Mouse (Mus musculus) thymus, adult 18-20 months (tissue): Measurements from ENCODE around the gene Lrmda.

Experiments used
- DNase-seq, 2 experiments: peaks; one replicate each; pipeline ENCODE4 v3.0.0; 2022; ENCODE audit warnings: mixed read lengths in 2 of 2

The Lrmda gene

DNA sequence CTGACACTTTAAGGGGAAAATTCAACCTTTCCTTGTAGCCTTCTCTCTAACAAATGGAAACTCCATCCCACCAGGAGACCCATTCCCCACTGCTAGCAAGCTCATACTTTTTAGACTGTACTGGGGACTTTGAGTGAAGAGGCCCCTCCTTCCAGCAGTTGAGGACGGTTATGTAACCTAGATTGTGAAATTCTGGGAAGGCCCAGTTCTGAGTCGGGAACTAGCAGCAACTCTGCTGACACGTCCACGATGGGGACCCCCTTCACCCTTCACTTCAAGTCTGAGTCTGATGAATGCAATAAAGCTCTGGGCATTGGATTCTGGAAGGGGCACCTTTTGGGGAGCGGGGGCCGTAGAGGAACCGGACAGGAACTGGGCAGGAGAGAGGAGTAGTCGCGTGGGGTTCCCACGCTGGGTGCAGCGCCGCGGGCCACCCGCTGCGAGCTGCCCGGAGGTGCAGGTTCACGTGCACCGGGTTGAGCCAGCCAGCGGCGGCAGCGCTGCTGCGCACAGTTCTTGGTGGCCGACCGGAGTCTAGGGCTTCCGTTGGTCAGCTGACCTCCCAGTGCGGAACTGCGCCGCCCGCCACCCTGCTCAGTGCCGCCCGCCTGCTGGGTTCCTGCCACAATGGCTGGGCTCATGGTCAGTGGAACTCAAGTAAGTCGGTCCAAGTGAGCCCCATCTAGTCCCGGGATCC, at the start of gene Lrmda:
TSS of gene Lrmda (plus strand) at position 461 of the 697 bp plus-strand sequence.
- peak; percentile 17 to 25 for DNase-seq

DNA sequence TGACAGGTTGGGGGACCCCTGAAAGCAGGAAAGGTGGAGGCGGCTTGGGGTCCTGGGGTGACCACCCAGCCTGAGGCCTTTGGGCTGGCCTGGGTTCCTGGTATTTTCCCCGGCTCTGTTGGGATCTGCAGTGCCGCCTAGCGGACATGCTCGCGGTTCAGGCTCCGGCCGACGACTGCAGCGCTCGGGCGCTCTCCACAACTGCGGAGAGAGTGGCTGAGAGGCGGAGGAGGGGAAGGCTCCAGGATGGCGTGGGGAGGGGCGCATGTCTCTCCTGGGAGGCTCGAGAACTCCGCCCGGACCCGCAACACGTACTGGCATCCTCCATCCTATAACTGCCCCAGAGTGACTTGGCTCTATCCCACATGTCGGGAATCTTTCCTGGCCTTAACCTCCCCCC, 38.0 kb upstream of the Lrmda start:
- peak in 1 of 2 experiments; percentile 26 for DNase-seq

DNA sequence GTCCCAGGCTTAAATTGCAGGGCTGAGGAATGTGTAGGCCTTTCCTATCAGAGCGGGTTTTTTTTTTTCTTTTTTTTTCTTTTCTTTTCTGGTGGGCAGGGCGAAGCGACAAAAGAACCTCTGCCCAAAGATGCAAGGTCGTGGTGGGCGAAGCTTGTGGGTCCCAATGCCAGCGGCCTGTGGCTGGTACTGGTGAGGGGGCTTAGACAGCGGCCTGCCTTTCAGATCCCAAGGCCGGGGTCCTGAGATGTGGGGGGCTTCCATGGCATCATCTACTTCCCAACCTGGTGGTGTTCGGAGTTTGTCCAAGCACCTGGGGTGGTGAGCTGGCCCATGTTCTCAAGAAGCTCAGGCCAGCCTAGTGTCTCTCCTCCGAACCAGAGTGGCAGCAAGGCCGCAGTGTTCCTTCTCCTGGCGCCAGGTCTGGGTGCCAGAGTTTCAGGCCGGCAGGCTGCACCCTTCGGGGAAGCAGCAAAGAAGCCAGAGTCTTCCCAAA, 37.4 kb upstream of the Lrmda start:
- no peak for DNase-seq

DNA sequence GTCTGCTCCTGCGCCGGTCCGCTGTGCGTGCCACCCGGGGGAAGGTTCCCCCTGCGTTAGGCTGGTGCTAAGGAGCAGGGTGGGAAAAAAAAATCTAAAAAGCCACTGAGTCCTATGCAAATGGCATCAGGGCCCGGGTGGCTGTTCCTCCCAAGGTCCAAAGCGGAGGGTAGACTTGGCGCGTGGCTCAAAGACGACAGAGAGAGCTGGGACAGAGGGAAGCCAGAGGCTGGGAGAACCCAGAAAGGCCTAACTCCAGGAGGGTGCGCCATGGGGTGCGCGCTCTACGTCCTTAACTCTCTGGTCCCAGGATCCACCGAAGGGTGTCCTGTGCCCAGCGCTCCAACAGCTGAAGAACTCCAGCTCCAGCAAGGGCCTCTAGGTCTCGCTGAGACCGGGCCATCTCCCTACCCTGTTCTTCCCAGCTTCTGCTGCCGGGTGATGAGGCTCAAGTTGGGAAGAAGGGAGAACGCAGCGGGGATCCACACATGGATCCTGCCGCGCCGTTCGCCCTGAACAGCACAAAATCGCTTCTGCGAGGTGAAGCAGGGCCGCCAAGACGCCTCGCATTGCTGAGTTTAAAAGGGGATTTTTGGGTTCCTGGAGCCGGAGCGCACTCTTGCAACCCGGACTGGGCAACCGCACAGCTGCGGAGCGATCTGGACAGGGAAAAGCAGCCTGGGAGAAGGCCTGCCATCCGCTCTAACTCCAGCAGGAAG, 36.8 kb upstream of the Lrmda start:
- DNase-seq = no peak

DNA sequence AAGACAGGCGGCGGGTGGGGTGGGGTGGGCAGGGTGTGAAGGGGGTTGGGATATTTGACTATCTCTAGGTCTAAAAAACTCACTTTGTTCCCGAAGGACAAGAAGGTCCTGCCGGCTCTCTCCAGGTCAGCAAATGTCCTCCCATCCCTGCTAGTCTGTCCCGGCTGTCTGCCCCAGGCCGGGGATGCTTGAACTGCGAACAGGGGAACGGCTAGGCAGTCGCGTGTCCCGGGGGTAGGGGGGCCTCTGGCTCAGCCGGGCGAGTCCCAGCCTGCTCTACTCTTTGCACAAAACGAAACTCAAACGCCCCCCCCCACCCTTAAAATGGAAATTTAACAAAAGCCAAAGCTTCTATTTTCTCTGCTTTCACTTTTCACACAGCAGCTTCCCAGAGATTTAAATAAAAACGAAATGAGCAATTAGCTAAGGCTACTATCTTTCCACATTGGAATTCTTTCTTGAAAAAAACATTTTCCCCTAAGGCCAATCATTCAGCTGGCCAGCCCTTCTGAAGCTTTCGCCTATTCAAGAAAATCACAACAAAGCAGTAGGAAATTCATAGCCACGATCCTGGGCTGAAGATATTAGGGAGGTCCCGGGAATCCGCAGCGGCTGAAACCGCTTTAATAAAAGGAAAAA, 36.1 kb upstream of the Lrmda start:
- DNase-seq = no peak

DNA sequence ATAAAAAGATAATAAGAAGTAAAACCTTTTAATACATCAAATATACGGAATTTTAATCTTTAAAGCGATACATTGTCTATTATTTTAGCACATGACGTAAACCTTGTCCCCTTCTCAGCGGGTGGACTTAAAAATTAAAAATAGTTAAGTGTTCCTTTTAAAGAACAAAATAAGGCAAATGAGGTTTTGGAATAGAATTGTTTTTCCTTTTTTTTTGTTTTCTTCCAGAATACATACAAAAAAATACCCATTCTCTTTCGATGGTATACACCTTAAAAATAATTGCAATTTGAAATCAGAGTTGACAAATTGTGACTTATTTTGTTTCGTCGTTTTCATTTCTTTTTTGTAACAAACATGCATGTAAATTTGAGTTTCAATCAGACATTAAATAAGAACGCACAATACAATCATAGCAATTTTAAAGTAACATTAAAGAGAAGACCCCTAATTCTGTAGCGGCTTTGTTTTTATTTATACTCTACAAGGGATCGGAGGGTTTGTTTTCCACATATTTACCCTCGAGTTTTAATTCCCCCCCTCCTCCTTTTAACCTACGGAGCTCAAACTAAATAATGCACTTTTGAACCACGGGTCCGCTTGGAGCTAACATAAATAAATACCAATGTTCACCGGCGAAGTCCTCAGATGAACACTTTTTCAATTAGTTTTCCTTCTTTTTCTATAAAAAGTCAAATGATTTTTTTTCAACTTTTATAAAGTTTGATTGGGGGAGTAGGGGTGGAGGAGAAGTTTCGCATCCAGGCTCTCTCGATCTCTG, 35.4 kb upstream of the Lrmda start:
- DNase-seq = no peak

- DNase-seq = no peak
These were observed 34.6 kb upstream of the Lrmda start for GRCm38 (mm10) chr14:21984757-21985425.

GRCm38 (mm10) chr14:21985426-21985931, 34.0 kb upstream of the Lrmda start:
- DNase-seq = no peak

DNA sequence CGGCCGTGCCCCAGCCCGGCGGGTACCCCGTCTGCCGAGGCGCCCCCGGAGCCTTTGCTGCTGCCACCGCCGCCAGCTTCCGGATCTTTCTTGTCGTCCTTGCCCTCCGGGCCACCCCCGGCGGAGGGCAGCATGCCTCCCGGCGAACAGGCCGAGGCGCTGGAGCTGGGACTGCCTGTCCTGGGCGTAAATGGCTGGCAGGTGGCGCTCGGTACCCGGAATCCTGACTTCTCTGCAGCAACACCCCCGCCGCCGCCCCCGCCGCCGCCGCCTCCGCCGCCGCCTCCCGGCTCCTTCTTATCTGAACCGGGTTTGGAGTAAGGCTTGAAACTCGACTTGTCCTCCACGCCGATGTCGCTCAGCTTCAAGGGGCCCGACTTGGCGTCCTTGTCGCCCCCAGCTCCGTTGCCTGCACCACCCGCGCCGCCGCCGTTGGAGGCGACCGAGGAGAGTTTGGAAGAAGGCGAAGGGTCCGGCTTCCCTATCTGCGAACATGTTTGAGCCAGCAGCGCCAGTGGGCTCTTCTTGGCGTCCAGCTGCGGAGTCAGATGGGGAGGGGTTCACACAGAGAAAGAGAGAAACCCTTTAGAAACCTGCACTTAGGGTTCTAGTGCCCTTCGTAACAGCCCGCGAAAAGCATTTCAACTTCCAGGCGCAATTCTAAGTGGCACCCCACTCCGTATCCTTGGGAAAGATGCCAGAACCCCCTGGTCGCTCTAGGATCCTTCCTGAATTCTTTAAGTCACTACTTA, 33.4 kb upstream of the Lrmda start:
- peak; percentile 60 to 72 for DNase-seq

GRCm38 (mm10) chr14:21986733-21987659, 32.5 kb upstream of the Lrmda start:
- DNase-seq = peak in 1 of 2 experiments; percentile 24

DNA sequence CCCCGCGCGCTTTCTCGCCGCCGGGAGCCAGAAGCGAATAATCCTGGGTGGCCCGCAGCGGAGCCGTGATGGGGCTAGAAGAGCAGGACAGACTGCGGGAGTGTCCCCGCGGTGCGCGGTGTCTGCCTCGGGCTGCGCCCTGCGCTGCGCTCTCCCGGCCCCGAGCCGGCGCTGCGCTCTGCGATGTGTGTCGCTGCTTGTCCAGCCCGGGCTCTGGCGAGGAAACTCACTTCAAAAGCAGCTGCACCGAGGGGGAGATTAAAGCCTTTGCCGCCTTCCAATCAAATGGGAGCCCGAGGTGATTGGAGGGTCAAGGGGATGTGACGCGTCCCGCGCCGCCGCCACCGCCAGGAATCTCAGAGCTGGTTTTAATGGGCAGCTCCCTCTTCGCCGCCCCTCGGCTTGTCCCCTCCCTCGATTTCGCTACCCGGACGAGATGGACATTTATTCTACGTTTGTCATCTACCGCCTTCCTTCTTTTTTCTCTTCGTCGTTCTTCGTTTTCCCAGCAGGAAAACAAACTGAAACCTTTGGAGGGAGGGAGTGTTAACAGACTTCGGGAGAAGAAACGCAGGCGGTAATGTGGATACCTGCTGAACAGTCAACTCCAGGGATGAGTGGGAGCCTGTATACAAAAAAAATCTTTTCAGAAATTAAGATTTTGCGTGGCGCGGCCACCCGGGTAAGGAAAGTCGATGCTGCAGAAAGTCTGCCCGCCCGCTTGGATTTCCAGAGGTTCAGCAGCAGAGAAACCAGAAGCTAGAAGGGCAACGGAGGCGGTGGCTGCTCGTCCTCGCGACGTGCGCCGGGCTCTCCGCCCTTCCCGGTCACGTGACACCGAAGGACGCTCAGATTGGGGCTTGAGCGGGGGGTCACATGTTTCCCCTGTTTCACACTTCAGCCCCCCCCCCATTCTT, 31.6 kb upstream of the Lrmda start:
- DNase-seq = peak; percentile 59 to 62

GRCm38 (mm10) chr14:21988577-21989290, 30.8 kb upstream of the Lrmda start:
- DNase-seq = no peak

DNA sequence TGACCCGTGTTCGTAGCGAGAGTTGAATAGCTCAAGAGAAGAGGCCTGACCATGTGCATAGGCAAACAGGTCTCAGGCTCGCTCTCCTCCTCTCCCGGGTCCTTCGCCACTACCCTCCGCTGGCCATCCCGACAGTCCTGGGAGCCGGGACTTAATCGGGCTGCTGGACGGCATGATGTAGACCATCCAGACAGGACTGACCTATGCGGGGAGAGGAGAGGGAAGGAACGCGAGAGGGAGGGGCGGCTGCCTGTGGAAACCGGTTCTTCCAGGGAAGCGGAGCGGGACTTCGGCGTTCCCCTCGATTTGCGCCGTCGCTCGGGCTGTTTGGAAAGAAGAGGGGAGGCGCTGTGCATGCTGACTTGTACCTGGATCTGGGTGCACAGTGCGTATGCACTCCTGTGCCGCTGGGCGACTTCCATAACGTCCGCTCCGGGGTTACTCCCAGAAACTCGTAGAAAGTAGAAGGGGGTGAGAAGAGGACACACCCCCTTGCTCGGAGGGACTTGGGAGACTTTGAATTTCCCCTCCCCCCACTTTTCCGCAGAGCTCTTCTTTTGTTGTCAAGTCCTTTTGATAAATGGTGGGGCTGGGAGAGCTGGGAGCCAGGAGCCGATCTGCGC, 30.1 kb upstream of the Lrmda start, which contains the start of gene Zfp503:
TSS of gene Zfp503 (minus strand) at position 311 of the 623 bp plus-strand sequence.
- peak in 1 of 2 experiments; percentile 15 for DNase-seq

DNA sequence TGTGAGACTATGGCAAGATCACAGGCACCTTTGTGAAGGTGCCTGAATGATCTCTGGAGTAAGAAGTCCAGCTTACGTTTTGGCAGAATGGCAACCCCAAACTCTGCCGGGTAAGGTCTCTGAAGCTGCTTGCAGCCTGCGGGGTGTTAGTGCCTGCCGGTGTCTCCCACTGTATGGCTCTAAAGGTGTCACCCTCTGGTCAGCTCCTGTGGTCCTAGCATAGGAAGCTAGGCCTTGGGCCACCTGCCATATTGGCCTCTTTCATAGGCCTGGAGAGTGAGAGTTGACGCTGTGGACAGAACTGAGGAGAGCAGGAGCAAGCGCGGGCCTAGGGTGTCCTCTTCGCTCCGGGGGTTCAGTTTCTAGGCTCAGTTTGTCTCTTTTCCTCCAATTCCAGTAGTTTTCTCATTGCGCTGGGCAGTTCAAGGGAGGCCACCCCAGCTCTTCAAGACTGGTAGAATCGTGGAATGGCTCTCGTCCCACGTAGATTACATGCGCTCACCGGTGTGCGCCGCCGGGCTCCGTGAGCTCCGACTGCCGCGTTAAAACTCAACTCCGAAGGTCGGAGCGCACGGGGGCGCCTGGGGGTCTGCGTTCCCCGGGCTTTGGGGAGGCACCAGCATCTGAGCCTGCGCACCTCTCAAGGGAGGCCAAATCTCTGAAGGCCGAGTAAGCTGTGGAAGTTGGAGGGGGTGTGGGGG, 29.0 kb upstream of the Lrmda start:
- DNase-seq = no peak

- DNase-seq = no peak
These were observed 28.2 kb upstream of the Lrmda start for GRCm38 (mm10) chr14:21991251-21991780.

DNA sequence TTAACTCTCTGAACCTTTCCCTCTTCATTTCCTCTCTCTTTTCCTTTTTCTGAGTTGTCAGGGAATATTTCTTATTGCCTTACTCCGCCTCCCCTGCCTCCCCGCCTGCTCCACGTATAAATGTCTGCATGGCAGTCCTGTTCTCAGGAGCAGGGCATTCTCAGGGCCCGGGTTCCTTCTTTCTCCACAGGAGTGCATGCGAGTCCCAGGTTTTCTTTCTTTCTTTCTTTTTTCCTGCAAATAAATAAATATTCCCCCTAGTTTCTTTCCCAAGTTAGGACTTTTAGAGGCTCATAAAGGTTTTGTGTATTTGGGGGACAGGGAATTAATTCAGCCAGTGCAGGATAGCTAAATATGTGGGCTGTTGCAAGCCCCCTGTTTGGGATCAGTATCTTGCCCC, 27.7 kb upstream of the Lrmda start:
- no peak for DNase-seq
